ENCODE assay signal across 8 mouse cellular contexts in genomic region chr6:8509551-8509950, GRCm38 (mm10). TPM values are rescaled to one million over a fixed set of nuclear protein-coding genes. Genes with fewer than 3 reads are reported as not detected.
DNase-seq lines count a peak whose midpoint lies in the region; ATAC-seq and TF ChIP-seq lines count a peak whose summit lies in the region.

TSS of gene Glcci1 (plus strand) at chr6:8509600.

- H3K27me3 ChIP-seq in forebrain, embryonic 16.5 days (replicated peaks; ENCODE audit: control insufficient read depth, insufficient read depth, low read length) = no peaks in the 10 kb centered on the region
- no peaks in the 10 kb centered on the region for H3K27me3 ChIP-seq in hindbrain, postnatal 0 days (ENCODE audit: insufficient read depth, low read length)
- H3K27me3 ChIP-seq in limb, embryonic 10.5 days (ENCODE audit: low read depth, poor library complexity, severe bottlenecking) = no peaks in the 10 kb centered on the region

- H3K36me3 ChIP-seq in forebrain, embryonic 16.5 days (ENCODE audit: control insufficient read depth, insufficient read depth) = no peaks in the 10 kb centered on the region
- H3K36me3 ChIP-seq in hindbrain, postnatal 0 days (ENCODE audit: insufficient read depth, low read length) = no peaks in the 10 kb centered on the region
- no peaks in the 10 kb centered on the region for H3K36me3 ChIP-seq in limb, embryonic 10.5 days

- no peaks in the 10 kb centered on the region; the same call in 1 of the 2 replicates for H3K4me1 ChIP-seq in bone marrow, adult 2 months (ENCODE audit: control insufficient read depth, insufficient read depth, low read length)
- H3K4me1 ChIP-seq in forebrain, embryonic 16.5 days (replicated peaks; ENCODE audit: control insufficient read depth, insufficient read depth, low read length) = peaks cover 14% of the 10 kb centered on the region
- H3K4me1 ChIP-seq in hindbrain, postnatal 0 days (ENCODE audit: insufficient read depth, low read length) = peaks cover 5% of the 10 kb centered on the region; the same call in 1 of the 2 replicates
- H3K4me1 ChIP-seq in limb, embryonic 10.5 days = peaks cover 24% of the 10 kb centered on the region

- ATAC-seq in forebrain, embryonic 16.5 days = peak; percentile 84
- ATAC-seq in hindbrain, postnatal 0 days = peak; percentile 84

- peak within 1 kb of the TSS; percentile 100 for H3K27ac ChIP-seq in bone marrow, adult 2 months (ENCODE audit: control insufficient read depth, insufficient read depth, low read depth, low read length, poor library complexity)
- peak within 1 kb of the TSS; percentile 100 for H3K27ac ChIP-seq in forebrain, embryonic 16.5 days (ENCODE audit: low read length)
- peak within 1 kb of the TSS; percentile 98 for H3K27ac ChIP-seq in hindbrain, postnatal 0 days
- H3K27ac ChIP-seq in limb, embryonic 10.5 days = peak within 1 kb of the TSS; percentile 99

- peak; percentile 87 to 92 for DNase-seq in cerebellum, postnatal 10 days
- no peak for DNase-seq in cerebellum, adult 11 months
- DNase-seq in hindbrain, postnatal 0 days (ENCODE audit: low spot score) = peak; percentile 90
- peak; percentile 81 for DNase-seq in limb, embryonic 10.5 days (ENCODE audit: low spot score)
- peak; percentile 75 for DNase-seq in mesoderm, embryonic 11.5 days (ENCODE audit: low read depth, low spot score)
- peak; percentile 83 for DNase-seq in right cerebral cortex, postnatal 4 days

- WGBS in bone marrow, adult 2 months = 1% methylated on average over 48 of the region's 69 CpGs
- 4% methylated on average over 16 of the region's 69 CpGs for WGBS in forebrain, embryonic 16.5 days
- WGBS in hindbrain, postnatal 0 days = under 1% methylated on average over 28 of the region's 69 CpGs
- 0% methylated on average over 45 of the region's 69 CpGs for WGBS in limb, embryonic 10.5 days

- peak within 1 kb of the TSS; percentile 98 for H3K9ac ChIP-seq in forebrain, embryonic 16.5 days (replicated peaks; ENCODE audit: low read depth, low read length)
- H3K9ac ChIP-seq in hindbrain, postnatal 0 days (replicated peaks; ENCODE audit: low read length) = peak within 1 kb of the TSS; percentile 90

- peak within 1 kb of the TSS; percentile 83 for H3K4me2 ChIP-seq in forebrain, embryonic 16.5 days (ENCODE audit: low read length)
- peak within 1 kb of the TSS; percentile 68 for H3K4me2 ChIP-seq in hindbrain, postnatal 0 days (ENCODE audit: low read depth, low read length)

- H3K4me3 ChIP-seq in bone marrow, adult 2 months (replicated peaks; ENCODE audit: control insufficient read depth, low read depth, low read length) = peak within 1 kb of the TSS; percentile 92
- H3K4me3 ChIP-seq in forebrain, embryonic 16.5 days (replicated peaks; ENCODE audit: low read length) = peak within 1 kb of the TSS; percentile 92
- H3K4me3 ChIP-seq in hindbrain, postnatal 0 days (ENCODE audit: low read length) = peak within 1 kb of the TSS; percentile 95
- peak within 1 kb of the TSS; percentile 98 for H3K4me3 ChIP-seq in limb, embryonic 10.5 days

- peak; percentile 50; the same call in 1 of the 2 replicates for TF ChIP-seq POLR2A in bone marrow, adult 2 months (IDR thresholded peaks at IDR 0.05; ENCODE audit: borderline replicate concordance, control insufficient read depth, low read depth, low read length)

- TF ChIP-seq CTCF in bone marrow, adult 2 months (IDR thresholded peaks at IDR 0.05; ENCODE audit: control insufficient read depth, insufficient read depth, low read length) = no peak
- no peak for TF ChIP-seq CTCF in hindbrain, postnatal 0 days (IDR thresholded peaks at IDR 0.05; ENCODE audit: low read depth)

- H3K9me3 ChIP-seq in forebrain, embryonic 16.5 days (ENCODE audit: control insufficient read depth, low read length) = no peaks in the 10 kb centered on the region
- H3K9me3 ChIP-seq in hindbrain, postnatal 0 days (ENCODE audit: low read length) = no peaks in the 10 kb centered on the region
- no peaks in the 10 kb centered on the region for H3K9me3 ChIP-seq in limb, embryonic 10.5 days (replicated peaks)

RNA-seq across cellular contexts. Expression of gene Glcci1, which starts in this region (rescaled TPM):
- polyA plus RNA-seq in bone marrow, adult 2 months (2011; ENCODE audit: insufficient read depth, insufficient read length, low replicate concordance, missing spikeins) = 1.4 and 14.7 TPM in 2 replicates
- polyA plus RNA-seq in forebrain, embryonic 16.5 days (2015; fragmentation: Nextera tagmentation; extraction: Ambion mirVana) = 12.2 and 16.2 TPM in 2 replicates
- 23.1 and 32.2 TPM in 2 replicates for total RNA-seq in hindbrain, postnatal 0 days (2014; rRNA removed)
- 5.8 and 6.9 TPM in 2 replicates for polyA plus RNA-seq in hindbrain, postnatal 0 days (2015; fragmentation: Nextera tagmentation; extraction: Ambion mirVana)
- polyA plus RNA-seq in limb, embryonic 10.5 days (2016; fragmentation: Nextera tagmentation; extraction: Ambion mirVana) = 11.0 and 16.3 TPM in 2 replicates
